Mouse (Mus musculus): ENCODE measurements around the gene Rarb. TPM values are rescaled to one million over a fixed set of nuclear protein-coding genes. Genes with fewer than 3 reads are reported as not detected.

Rarb gene
- total RNA-seq, 2 experiments from 2014 or later = 9.9 to 12.5 TPM

DNA sequence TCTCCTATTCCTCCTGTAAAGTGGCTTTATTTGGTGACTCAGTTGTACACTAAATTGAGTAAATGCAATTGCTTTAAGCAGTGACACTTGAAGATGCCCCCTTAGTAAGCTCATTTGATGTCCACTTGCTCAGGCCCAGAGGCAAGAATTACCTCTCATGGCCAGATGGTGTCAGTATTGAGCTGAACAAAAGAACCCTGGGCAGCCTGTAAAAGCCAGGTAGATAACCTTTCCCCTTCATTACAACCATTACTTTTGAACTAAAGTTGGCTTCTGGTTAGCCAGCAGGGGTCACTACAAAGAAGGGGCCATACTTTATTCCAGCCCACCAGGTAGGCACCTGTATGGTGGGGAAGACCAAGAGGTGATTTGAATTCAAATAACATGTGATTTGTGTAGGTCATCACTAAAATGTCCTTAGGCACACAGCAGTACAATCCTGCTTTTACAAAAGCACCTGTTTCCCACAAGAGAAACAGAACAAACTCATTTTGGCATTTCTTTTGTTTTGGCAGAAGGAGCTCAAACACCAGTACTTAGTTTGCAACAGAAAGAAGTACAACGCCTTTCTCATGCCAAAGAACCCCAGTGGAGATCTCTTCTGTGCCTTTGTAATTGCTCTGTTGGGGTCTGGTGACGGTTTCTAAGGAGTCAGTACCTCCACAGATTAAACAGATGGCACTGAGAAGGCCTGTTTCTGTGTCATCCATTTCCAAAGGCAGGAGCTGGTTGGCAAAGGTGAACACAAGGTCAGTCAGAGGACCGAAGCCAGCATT is 384.4 kb downstream of the Rarb start:
- peak; percentile 71 for DNase-seq (ENCODE audit: low spot score)

DNA sequence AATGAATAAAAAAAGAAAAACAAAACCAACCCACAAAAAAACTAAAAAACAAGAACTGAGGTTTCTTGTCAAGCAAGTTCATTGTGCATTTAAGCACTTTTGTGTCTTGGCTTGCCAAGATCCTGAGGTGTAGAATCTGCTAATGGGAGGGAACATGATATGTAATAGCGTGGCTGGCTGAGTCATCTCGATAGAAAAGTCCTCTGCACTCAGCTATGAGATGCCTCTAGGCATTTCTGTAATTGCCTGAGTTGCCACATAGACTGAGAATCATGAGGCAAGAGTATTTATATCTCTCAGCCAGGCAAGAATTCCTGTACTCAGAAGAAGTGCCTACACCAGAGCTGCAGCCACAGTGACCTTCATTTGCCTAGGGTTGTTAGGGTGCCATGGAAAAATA is 385.8 kb downstream of the Rarb start:
- DNase-seq (ENCODE audit: low spot score) = peak; percentile 60

DNA sequence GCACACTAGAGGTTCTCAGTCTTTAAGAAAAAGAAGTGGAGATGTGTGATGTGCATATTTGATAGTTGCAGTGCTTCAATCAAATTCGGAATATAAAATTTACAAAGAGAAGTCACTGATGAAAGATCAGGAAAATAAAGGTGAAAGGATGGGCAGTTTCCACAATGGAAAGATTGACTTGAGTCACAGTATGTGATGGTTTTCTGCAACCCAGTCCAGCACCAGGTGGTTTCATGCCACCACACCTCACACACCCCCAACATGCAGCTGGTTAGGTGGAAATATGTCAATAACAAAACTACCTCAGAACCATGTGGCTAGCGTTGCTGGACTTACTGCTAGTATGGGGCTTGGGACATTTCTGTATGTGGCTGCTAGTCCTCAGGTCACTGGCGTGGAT is 386.4 kb downstream of the Rarb start:
- DNase-seq (ENCODE audit: low spot score) = no peak

DNA sequence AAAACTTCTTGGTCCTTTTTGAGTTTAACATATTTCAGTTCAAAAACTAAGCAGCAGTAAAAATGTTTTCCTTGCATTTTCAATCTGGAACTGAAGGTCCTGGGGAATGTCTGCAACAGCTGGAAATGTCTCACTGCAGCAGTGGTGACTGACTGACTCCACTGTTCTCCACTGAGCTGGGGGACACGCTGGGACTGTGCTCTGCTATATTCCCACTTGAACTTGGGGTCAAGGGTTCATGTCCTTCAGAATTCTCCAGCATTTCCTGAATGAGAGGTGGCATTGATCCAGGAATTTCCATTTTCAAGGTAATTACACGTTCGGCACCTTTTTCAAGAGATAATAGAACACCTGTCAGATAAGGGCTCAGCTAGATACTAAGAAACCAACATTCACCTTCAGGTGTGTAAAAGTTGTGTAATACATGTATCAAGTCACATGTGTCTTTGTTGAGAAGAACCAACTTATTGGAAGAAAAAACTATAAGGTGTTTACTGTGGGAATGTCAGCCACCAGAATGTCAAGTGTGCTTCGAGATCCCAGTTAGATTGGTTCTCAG is 386.9 kb downstream of the Rarb start:
- DNase-seq (ENCODE audit: low spot score) = no peak

DNA sequence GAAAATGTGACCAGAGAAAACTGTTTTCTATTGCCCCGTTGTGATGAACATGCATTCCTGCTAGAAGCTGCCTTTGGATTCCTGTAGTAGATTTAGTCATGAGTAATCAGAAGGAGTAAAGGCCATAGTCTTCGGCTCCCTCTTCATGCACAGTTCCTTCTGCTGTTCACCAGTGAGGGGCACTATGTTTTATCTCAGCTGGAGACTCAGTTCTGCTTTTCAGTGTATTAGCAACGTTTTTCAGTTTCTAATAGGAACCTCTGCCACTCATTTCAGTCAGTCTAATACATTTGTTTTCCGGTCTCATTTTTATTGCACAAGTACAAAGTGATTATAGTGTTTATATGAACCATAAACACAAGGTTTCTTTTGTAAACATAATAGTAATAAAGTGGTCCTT is 391.4 kb downstream of the Rarb start:
- no peak for DNase-seq (ENCODE audit: low spot score)

DNA sequence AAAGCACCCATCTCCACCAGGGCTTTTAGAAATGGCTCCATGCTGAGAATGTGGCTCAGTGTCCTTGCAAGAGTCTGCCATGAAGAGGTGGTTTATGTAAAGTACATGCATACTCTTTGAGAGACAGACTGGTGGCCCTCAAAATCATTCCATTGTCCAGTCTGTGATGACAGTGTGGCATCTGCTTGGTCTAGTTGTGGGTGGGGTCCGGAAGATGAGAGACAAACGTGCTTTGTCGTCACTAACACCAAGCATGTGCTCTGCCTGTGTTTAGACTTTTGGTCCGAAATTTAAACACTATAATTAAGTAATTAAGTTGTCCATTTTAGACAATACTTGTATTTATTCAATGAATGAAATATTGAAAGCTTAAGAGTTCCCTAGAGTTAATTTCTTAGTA is 404.8 kb downstream of the Rarb start:
- DNase-seq (ENCODE audit: low spot score) = no peak

DNA sequence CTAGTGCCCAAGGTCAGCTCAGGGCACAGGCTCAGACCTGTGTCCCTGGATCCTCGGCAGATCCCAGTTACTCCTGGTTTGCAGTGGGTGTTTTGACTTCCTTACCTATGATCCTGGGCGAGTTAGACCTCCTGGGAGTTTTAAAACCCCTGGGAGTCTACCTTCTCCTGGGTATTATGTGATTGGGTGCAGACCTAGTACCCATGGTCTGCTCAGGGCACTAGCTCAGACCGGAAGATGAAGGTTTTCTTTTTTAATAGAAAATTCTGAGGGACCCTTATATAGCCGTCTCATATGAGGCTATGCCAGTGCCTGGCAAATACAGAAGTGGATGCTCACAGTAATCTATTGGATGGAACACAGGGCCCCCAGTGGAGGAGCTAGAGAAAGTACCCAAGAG is 413.8 kb downstream of the Rarb start:
- DNase-seq (ENCODE audit: low spot score) = no peak

DNA sequence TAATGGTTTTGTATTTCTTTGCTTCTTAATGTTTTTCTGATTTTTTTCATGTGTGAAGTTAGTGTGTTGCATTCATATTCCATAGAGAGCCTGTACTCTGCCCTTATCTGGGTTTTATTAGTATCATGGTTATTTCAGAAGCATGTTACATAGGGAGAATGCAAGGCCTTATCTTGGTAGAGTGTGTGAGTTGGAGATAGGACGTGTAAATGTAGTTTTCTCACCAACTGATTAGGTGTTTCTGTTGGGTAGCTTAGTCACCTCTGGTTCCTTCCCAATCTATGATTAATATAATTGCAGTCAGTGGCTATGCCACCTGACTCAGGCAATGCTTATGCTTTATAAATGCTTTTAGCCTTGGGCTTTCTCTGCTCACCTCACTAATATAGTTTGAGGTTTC is 434.2 kb downstream of the Rarb start:
- no peak for DNase-seq (ENCODE audit: low spot score)

Data from gastrocnemius, adult 18-20 months (tissue).